Mouse (Mus musculus) olfactory bulb, adult 2 months (tissue): Measurements from ENCODE around the gene Cdr1.

Source experiments
- CTCF ChIP-seq: fragments of 200-500 bp; IDR thresholded peaks from 2 replicates; pipeline ENCODE4 v1.5.1; 2012; ENCODE audit warnings: low read depth, mild to moderate bottlenecking, low read length, moderate library complexity; ENCODE audit not compliant: insufficient read depth
- POLR2A ChIP-seq: fragments of 200-500 bp; IDR thresholded peaks from 2 replicates; pipeline ENCODE4 v1.6.1; 2012; ENCODE audit warnings: mild to moderate bottlenecking, low read depth, low read length, moderate library complexity; ENCODE audit not compliant: insufficient read depth

DNA sequence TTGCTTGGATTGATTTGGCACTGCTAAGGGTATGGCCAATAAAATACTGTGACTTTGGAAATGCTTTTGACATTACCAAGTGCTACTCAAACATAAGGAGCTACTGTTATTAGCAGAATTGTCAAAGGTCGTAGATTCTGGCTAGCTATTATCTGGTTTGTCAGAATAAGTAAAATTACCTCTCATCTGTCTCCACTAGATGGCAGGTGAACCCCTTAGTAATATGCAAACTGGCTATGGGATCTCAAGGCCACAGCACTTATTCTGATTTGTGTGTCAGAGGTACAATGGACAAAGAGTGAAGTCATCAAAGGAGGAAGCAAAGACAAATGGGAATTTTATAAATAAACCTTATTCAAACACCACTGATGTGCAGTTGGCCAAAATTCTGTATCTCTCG is 24.1 kb downstream of the Cdr1 start:
- TF ChIP-seq CTCF, result no peak
- TF ChIP-seq POLR2A, result no peak
